Mouse (Mus musculus): ENCODE measurements around the gene Sfrp2.

GRCm38 (mm10) chr3:83755043-83755635 lies 11.0 kb upstream of the Sfrp2 start:
- TF ChIP-seq CTCF (IDR thresholded peaks at IDR 0.05; ENCODE audit: borderline replicate concordance, control insufficient read depth, extremely low read depth, insufficient read depth, low read length, poor library complexity) (no peak), POLR2A (IDR thresholded peaks at IDR 0.05; ENCODE audit: control insufficient read depth, extremely low read depth, insufficient read depth, low read length, poor library complexity) (no peak)
